Mouse (Mus musculus) embryo, embryonic 11 days (tissue): ENCODE data around the gene H2-Eb1.

Source experiments
- DNase-seq: peaks from one replicate; pipeline ENCODE4 v3.0.0-alpha.2; 2015

The H2-Eb1 gene

GRCm38 (mm10) chr17:34305380-34306030, at the start of gene H2-Eb1:
H2-Eb1 (plus strand) TSS chr17:34305867.
- DNase-seq, result peak; percentile 82

GRCm38 (mm10) chr17:34256501-34256900, 49.2 kb upstream of the H2-Eb1 start:
- no peak for DNase-seq

GRCm38 (mm10) chr17:34257594-34258375, 47.9 kb upstream of the H2-Eb1 start, which contains the start of gene H2-Ab1:
H2-Ab1 (plus strand) TSS chr17:34257689.
- peak; percentile 31 for DNase-seq

GRCm38 (mm10) chr17:34260551-34260950, 45.1 kb upstream of the H2-Eb1 start:
- no peak for DNase-seq

- DNase-seq, result peak; percentile 70
These were observed 44.2 kb upstream of the H2-Eb1 start for GRCm38 (mm10) chr17:34261502-34261901.

GRCm38 (mm10) chr17:34263068-34263467, 42.6 kb upstream of the H2-Eb1 start:
- DNase-seq, result peak; percentile 87

GRCm38 (mm10) chr17:34263811-34264371, 41.8 kb upstream of the H2-Eb1 start:
- DNase-seq, result peak; percentile 75

GRCm38 (mm10) chr17:34264452-34265351, 41.0 kb upstream of the H2-Eb1 start:
- peak; percentile 67 for DNase-seq

GRCm38 (mm10) chr17:34268262-34268661, 37.4 kb upstream of the H2-Eb1 start:
- DNase-seq, result no peak

- DNase-seq, result no peak
These were observed 36.9 kb upstream of the H2-Eb1 start for GRCm38 (mm10) chr17:34268748-34269147.

GRCm38 (mm10) chr17:34269817-34270216, 35.9 kb upstream of the H2-Eb1 start:
- DNase-seq, result no peak

- DNase-seq, result no peak
These were observed 35.4 kb upstream of the H2-Eb1 start for GRCm38 (mm10) chr17:34270230-34270629.

- no peak for DNase-seq
These were observed 34.7 kb upstream of the H2-Eb1 start for GRCm38 (mm10) chr17:34270940-34271339.

GRCm38 (mm10) chr17:34272102-34272501, 33.6 kb upstream of the H2-Eb1 start:
- DNase-seq, result no peak

GRCm38 (mm10) chr17:34280499-34281038, 25.1 kb upstream of the H2-Eb1 start:
- DNase-seq, result no peak

- DNase-seq, result no peak
These were observed 23.8 kb upstream of the H2-Eb1 start for GRCm38 (mm10) chr17:34281836-34282235.

- no peak for DNase-seq
These were observed 20.3 kb upstream of the H2-Eb1 start for GRCm38 (mm10) chr17:34285371-34285770.

GRCm38 (mm10) chr17:34285848-34286247, 19.8 kb upstream of the H2-Eb1 start:
- peak; percentile 30 for DNase-seq

- no peak for DNase-seq
These were observed 19.2 kb upstream of the H2-Eb1 start for GRCm38 (mm10) chr17:34286501-34286900.

- no peak for DNase-seq
These were observed 18.7 kb upstream of the H2-Eb1 start for GRCm38 (mm10) chr17:34286999-34287398.

- peak; percentile 77 for DNase-seq
These were observed 18.0 kb upstream of the H2-Eb1 start, which contains the start of gene H2-Aa for GRCm38 (mm10) chr17:34287648-34288047. H2-Aa (minus strand) TSS chr17:34287823.

GRCm38 (mm10) chr17:34288131-34288530, 17.5 kb upstream of the H2-Eb1 start:
- no peak for DNase-seq
